Mouse (Mus musculus) liver, embryonic 14.5 days (tissue): ENCODE measurements at regions not wholly inside any gene's neighbourhood (a gene's known extent, or its start where the extent isn't known, plus 50 kb on each side); places are given as distances from the start of the nearest gene placed in this dataset.

Experiments used
- ATAC-seq: fragments of 200-750 bp; cut with Nextera tagmentation; 2 replicates; pipeline ENCODE4 v1.8.0; 2017; ENCODE audit warnings: moderate number of reproducible peaks, mild to moderate bottlenecking, moderate library complexity; ENCODE audit not compliant: insufficient read depth
- DNase-seq, 3 experiments: peaks; one replicate each; pipeline ENCODE4 v3.0.0-alpha.2; 2012 to 2013; ENCODE audit warnings: low read depth in 3 of 3, low spot score in 3 of 3
- H3K27ac ChIP-seq: fragments of 300-500 bp; sonication (generic); 2 replicates; pipeline ENCODE4 v1.5.1; 2014; ENCODE audit warnings: moderate library complexity, mild to moderate bottlenecking, control low read depth, inconsistent platforms
- H3K27me3 ChIP-seq: fragments of 300-500 bp; sonication (generic); 2 replicates; pipeline ENCODE4 v1.6.1; 2014; ENCODE audit warnings: mild to moderate bottlenecking, low read length, moderate library complexity; ENCODE audit not compliant: control insufficient read depth, insufficient read depth
- H3K36me3 ChIP-seq: fragments of 300-500 bp; sonication (generic); replicated peaks from 2 replicates; pipeline ENCODE4 v1.6.1; 2014; ENCODE audit warnings: low read depth; ENCODE audit not compliant: control insufficient read depth, insufficient read depth
- H3K4me1 ChIP-seq, 2 experiments: fragments of 200-500 bp in 1 of 2; fragments of 300-500 bp in 1 of 2; sonication (generic) in 1 of 2; replicated peaks; 2 replicates each; pipeline ENCODE4 v1.6.1; 2012 to 2014; ENCODE audit warnings: antibody characterized with exemption in 1 of 2, inconsistent platforms in 1 of 2, low read length in 1 of 2; ENCODE audit not compliant: control insufficient read depth in 2 of 2, insufficient read depth in 2 of 2
- H3K4me2 ChIP-seq: fragments of 300-500 bp; sonication (generic); 2 replicates; pipeline ENCODE4 v1.6.1; 2014; ENCODE audit warnings: low read depth, mild to moderate bottlenecking, control low read depth, moderate library complexity
- H3K4me3 ChIP-seq, 2 experiments: fragments of 200-500 bp in 1 of 2; fragments of 300-500 bp in 1 of 2; sonication (generic) in 1 of 2; 2 replicates each; pipeline ENCODE4 v1.5.1; 2012 to 2014; ENCODE audit warnings: low read depth in 2 of 2, low read length in 2 of 2, mild to moderate bottlenecking in 2 of 2, control low read depth in 1 of 2, inconsistent platforms in 1 of 2, moderate library complexity in 1 of 2; ENCODE audit not compliant: insufficient read depth in 1 of 2
- H3K9ac ChIP-seq: fragments of 300-500 bp; sonication (generic); replicated peaks from 2 replicates; pipeline ENCODE4 v1.6.1; 2014; ENCODE audit warnings: mild to moderate bottlenecking, control low read depth, moderate library complexity
- H3K9me3 ChIP-seq: fragments of 300-500 bp; sonication (generic); 2 replicates; pipeline ENCODE4 v1.6.1; 2016; ENCODE audit warnings: low read length, mixed read lengths; ENCODE audit not compliant: control insufficient read depth
- CTCF ChIP-seq: IDR thresholded peaks from 2 replicates; pipeline ENCODE4 v1.5.1; 2016; ENCODE audit warnings: antibody characterized with exemption, low read depth, control low read depth
- EP300 ChIP-seq: IDR thresholded peaks from 2 replicates; pipeline ENCODE4 v1.6.1; 2016; ENCODE audit warnings: antibody characterized with exemption, low read depth
- WGBS: fragments of 180-500 bp; shearing (Covaris S2); extraction: QIAGEN DNeasy Blood & Tissue Kit; methylation state at CpG from one replicate; pipeline ENCODE4 v1.1.7; 2014; ENCODE audit not compliant: insufficient replicate concordance; 5-methylcytosine and 5-hydroxymethylcytosine counted together

DNA sequence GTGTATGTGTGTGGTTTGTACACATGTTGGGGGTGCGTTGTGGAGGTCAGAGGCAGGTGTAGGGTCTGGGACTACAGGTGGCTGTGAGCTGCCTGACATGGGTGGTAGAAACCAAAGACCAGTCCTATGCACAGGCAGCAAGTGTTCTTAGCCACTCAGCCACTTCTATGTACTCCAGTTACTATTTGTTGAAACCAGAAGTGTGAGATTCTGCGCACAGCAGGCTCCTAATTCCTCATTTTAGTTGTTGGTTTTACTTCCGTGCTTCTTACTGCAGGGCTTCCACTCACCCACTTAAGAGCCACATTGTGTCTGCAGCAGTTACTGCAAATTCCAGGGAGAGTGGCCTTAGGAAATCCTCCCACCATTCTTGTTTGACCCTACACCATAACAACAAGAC, 208.0 kb upstream of the Runx1 start:
- ATAC-seq: no peak
- H3K4me3 ChIP-seq: no peak overlapping the region
- no peak overlapping the region for H3K4me2 ChIP-seq

DNA sequence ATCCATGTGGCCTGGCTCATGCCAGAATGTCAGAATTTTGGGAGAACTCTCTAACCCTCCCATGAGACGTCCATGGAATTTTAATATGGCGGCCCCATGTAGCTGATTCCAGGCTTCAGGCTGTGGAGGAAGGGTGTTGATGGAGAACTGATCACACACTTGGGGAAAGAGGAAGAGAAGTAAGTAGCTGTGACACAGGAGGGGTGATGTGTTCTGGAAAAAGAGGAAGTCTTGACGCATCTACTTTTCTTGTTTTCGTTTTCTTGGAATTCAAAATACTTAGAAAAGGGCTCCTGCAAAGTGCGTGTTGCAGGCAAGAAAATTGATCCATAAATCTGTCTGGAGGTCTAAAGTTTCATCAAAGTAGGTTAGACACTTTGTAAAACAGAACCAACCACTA, 205.7 kb upstream of the Runx1 start:
- Histone ChIP-seq H3K4me3 (no peak overlapping the region), H3K4me2 (no peak overlapping the region), H3K4me1 (no peaks in the 10 kb centered on the region), H3K9me3 (no peaks in the 10 kb centered on the region), H3K27ac (no peak overlapping the region), H3K9ac (no peak overlapping the region), H3K36me3 (no peaks in the 10 kb centered on the region), H3K27me3 (no peaks in the 10 kb centered on the region)
- DNase-seq (no peak), ATAC-seq (no peak)
- TF ChIP-seq CTCF: no peak
- no peak for TF ChIP-seq EP300
- WGBS: 20% methylated on average over 5 of the region's 5 CpGs

More for the DNA sequence above, 208.0 kb upstream of the Runx1 start:
- Histone ChIP-seq H3K9me3 (no peaks in the 10 kb centered on the region), H3K27ac (no peak overlapping the region), H3K9ac (no peak overlapping the region), H3K4me1 (no peaks in the 10 kb centered on the region), H3K36me3 (no peaks in the 10 kb centered on the region), H3K27me3 (no peaks in the 10 kb centered on the region)
- DNase-seq: no peak
- TF ChIP-seq CTCF (no peak), EP300 (no peak)
- WGBS: 56% methylated on average over 3 of the region's 3 CpGs

DNA sequence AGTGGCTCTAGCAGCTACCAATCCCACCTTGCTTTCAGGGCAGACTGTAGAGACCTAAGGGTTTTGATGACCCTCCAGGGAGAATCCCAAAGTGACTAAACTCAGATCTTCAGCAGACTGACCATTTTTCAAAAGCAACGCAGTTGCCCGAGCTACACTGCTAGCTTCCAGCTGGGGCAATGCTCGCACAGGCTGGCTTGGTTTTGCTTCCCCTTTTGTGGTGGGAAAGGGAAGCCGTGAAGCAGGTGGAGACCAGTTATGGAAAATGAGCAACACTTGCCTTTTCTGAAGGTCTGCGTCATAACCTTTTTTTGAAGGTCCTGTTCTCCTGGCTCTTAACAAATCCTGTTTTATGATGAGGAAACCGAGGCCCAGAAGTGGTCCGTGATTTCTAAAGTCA, 202.7 kb upstream of the Runx1 start:
- H3K9me3 ChIP-seq: no peaks in the 10 kb centered on the region
- TF ChIP-seq CTCF (no peak), EP300 (no peak)
- WGBS: 16% methylated on average over 7 of the region's 7 CpGs
- no peak overlapping the region for H3K9ac ChIP-seq
- DNase-seq: peak in 2 of 3 experiments; percentile 7 to 44
- H3K27me3 ChIP-seq: no peaks in the 10 kb centered on the region
- no peaks in the 10 kb centered on the region for H3K36me3 ChIP-seq
- no peak for ATAC-seq
- H3K4me3 ChIP-seq: no peak overlapping the region
- H3K27ac ChIP-seq: no peak overlapping the region
- no peaks in the 10 kb centered on the region for H3K4me1 ChIP-seq
- H3K4me2 ChIP-seq: no peak overlapping the region

DNA sequence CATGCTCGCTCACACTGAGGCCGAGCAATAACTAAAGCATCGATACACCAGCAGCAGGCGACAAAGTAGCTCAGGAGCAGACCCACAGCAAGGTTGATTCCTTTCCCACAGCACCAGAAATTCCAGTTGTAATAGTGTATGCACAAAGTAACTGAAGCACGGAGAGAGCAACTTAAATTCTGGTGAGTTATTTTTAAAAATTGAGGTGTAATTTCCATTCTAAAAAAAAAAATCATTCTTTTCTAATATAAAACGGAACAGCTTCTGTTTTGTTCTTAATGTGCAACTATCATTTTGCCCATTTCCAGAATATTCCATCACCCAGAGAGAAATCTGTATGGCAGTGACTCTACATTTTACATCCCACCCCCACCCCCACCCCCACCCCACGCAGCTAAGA, 202.1 kb upstream of the Runx1 start:
- Histone ChIP-seq H3K9me3 (no peaks in the 10 kb centered on the region), H3K4me2 (no peak overlapping the region), H3K27me3 (no peaks in the 10 kb centered on the region), H3K27ac (no peak overlapping the region), H3K9ac (no peak overlapping the region), H3K4me1 (no peaks in the 10 kb centered on the region), H3K4me3 (no peak overlapping the region), H3K36me3 (no peaks in the 10 kb centered on the region)
- no peak for TF ChIP-seq CTCF
- TF ChIP-seq EP300: no peak
- DNase-seq (no peak), ATAC-seq (no peak)
- 64% methylated on average over 7 of the region's 7 CpGs for WGBS

DNA sequence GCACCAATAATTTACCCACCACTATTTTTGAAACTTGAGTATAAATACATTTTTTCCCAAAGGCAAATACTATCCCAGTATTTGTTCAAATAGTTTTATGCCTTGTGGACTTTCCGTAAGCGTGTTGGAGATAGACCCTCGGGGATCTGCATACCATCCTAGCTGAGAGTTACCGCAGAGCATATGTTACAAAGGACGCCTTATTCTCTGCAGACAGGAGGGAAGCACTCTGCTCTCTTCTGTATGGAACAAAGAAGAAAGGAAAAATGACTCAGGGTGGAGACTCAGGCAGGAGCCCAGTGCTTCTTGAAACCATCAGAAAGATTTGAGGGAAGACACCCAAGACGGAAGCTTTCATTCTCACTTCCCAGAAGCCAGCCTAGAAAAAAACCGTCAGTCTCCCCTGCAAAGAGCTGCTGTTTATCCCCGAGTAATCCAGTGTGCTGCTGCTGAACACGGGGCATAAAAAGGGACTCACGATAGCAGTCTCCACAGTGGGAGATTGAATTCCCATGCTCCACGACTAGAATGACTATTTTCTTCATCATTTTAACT, 200.2 kb upstream of the Runx1 start:
- no peak for DNase-seq
- Histone ChIP-seq H3K36me3 (no peaks in the 10 kb centered on the region), H3K27me3 (no peaks in the 10 kb centered on the region), H3K27ac (no peak overlapping the region), H3K4me3 (no peak overlapping the region), H3K4me1 (no peaks in the 10 kb centered on the region), H3K4me2 (no peak overlapping the region), H3K9ac (no peak overlapping the region), H3K9me3 (no peaks in the 10 kb centered on the region)
- no peak for TF ChIP-seq CTCF
- 60% methylated on average over 11 of the region's 11 CpGs for WGBS
- no peak for ATAC-seq
